Mouse (Mus musculus) limb, embryonic 12.5 days (tissue): ENCODE data around the gene Slc12a5. TPM values are rescaled to one million over a fixed set of nuclear protein-coding genes. Genes with fewer than 3 reads are reported as not detected.

Experiments
- ATAC-seq: fragments of 200-750 bp; cut with Nextera tagmentation; 2 replicates; pipeline ENCODE4 v1.8.0; 2017; ENCODE audit warnings: low read depth, moderate TSS enrichment; ENCODE audit not compliant: insufficient number of reproducible peaks, insufficient read depth, low FRiP score, low TSS enrichment
- H3K27ac ChIP-seq: fragments of 300-500 bp; sonication (generic); 2 replicates; pipeline ENCODE4 v1.5.1; 2016; ENCODE audit warnings: mild to moderate bottlenecking, moderate library complexity
- H3K27me3 ChIP-seq: fragments of 300-500 bp; sonication (generic); 2 replicates; pipeline ENCODE4 v1.6.1; 2016; ENCODE audit warnings: mild to moderate bottlenecking, moderate library complexity
- H3K36me3 ChIP-seq: fragments of 300-500 bp; sonication (generic); 2 replicates; pipeline ENCODE4 v1.6.1; 2016; ENCODE audit warnings: mild to moderate bottlenecking, moderate library complexity
- H3K4me1 ChIP-seq: fragments of 300-500 bp; sonication (generic); replicated peaks from 2 replicates; pipeline ENCODE4 v1.6.1; 2016
- H3K4me2 ChIP-seq: fragments of 300-500 bp; sonication (generic); 2 replicates; pipeline ENCODE4 v1.6.1; 2016; ENCODE audit warnings: mild to moderate bottlenecking, moderate library complexity
- H3K4me3 ChIP-seq: fragments of 300-500 bp; sonication (generic); replicated peaks from 2 replicates; pipeline ENCODE4 v1.5.1; 2016; ENCODE audit warnings: mild to moderate bottlenecking
- H3K9ac ChIP-seq: fragments of 300-500 bp; sonication (generic); replicated peaks from 2 replicates; pipeline ENCODE4 v1.6.1; 2016; ENCODE audit warnings: mild to moderate bottlenecking, moderate library complexity
- H3K9me3 ChIP-seq: fragments of 300-500 bp; sonication (generic); 2 replicates; pipeline ENCODE4 v1.6.1; 2016; ENCODE audit warnings: mild to moderate bottlenecking, moderate library complexity
- WGBS: fragments of 180-500 bp; shearing (Covaris S2); methylation state at CpG from one replicate; pipeline ENCODE4 v1.1.7; 2016; 5-methylcytosine and 5-hydroxymethylcytosine counted together
- polyA plus RNA-seq: library from polyadenylated mRNA; unstranded; fragments of >200 nt; fragmentation: Nextera tagmentation; extraction: Ambion mirVana; gene quantifications from 2 replicates; pipeline ENCODE4 v1.2.1, GENCODE M21; 2016

The Slc12a5 gene
- 1.5 and 1.6 TPM in 2 replicates for polyA plus RNA-seq

- peak; percentile 80; the same call in 1 of the 2 replicates for ATAC-seq
- peak within 1 kb of the TSS; percentile 71 for H3K4me2 ChIP-seq
- 1% methylated on average over 38 of the region's 54 CpGs for WGBS
- peak within 1 kb of the TSS; percentile 64 for H3K4me3 ChIP-seq
- no peaks in the 10 kb centered on the region for H3K9me3 ChIP-seq
- peak within 1 kb of the TSS; percentile 63 for H3K9ac ChIP-seq
- no peaks in the 10 kb centered on the region; the same call in 1 of the 2 replicates for H3K4me1 ChIP-seq
- H3K27me3 ChIP-seq = peaks cover 57% of the 10 kb centered on the region
- H3K36me3 ChIP-seq = no peaks in the 10 kb centered on the region
- no peak within 1 kb of the TSS for H3K27ac ChIP-seq
These were observed at the start of gene Slc12a5 for GRCm38 (mm10) chr2:164960716-164961441. TSS of gene Slc12a5 (plus strand) at chr2:164960802.

DNA sequence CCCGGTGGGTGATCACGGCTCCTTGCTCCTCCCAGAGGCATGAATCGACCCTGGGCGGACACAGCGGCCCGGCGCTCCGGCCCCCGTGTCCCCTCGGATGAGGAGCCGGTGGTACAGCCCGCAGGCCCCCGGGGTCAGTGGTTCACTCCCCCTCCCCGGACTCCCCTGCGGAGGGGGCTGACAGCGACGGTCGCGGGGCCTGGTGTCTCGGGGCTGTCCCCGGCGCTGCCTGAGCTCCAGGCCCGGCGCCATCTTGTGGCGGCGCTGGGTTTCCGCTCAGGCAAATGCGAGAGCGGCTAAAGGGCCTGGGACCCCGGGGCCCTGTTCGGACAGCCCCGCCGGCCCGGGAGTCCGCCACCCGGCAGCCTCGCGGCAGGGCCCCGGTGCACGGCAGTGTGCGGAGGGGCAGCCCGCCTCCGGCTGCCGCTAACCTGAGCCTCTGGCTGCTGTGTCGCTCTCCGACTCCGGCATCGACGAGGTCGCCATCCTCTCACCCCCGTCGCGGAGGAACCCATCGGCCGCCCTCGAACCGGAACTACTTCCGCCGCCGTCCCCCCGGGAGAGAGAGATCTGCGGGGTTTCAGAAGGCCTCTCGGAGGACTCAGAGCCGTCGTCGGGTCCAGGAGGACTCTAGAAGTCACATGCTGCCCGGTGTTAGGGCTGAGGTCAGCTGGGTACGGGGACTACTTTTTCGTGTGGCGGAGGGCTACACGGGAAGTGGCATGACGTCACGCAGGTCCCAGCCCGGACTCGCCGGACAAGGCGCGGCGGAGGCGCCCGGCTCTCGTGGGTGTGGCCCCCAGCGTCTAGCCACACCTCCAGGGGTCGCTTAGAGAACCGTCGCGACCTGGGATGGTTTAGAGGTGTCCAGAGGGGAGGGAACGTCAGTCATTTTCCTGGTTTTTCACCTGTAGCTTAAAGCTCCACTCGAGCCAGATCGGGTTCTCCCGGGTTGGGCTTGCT is 49.2 kb upstream of the Slc12a5 start, which contains the start of gene Zfp335:
Gene Zfp335, minus strand, starts transcription at position 672 of the 963 bp plus-strand sequence.
- H3K4me2 ChIP-seq = peak within 1 kb of the TSS; percentile 93
- peak; percentile 81 for ATAC-seq
- no peaks in the 10 kb centered on the region for H3K27me3 ChIP-seq
- H3K27ac ChIP-seq = peak within 1 kb of the TSS; percentile 98
- WGBS = under 1% methylated on average over 90 of the region's 91 CpGs
- peaks cover 29% of the 10 kb centered on the region for H3K36me3 ChIP-seq
- peak within 1 kb of the TSS; percentile 82 for H3K4me3 ChIP-seq
- peaks cover 10% of the 10 kb centered on the region for H3K9me3 ChIP-seq
- H3K9ac ChIP-seq = peak within 1 kb of the TSS; percentile 90
- peaks cover 20% of the 10 kb centered on the region for H3K4me1 ChIP-seq

- H3K4me3 ChIP-seq = peak overlapping the region; percentile 82
- no peaks in the 10 kb centered on the region for H3K27me3 ChIP-seq
- H3K27ac ChIP-seq = peak overlapping the region; percentile 98
- H3K4me1 ChIP-seq = peaks cover 25% of the 10 kb centered on the region
- 0 out of 2 replicates have a peak, but pooled peaks have one; percentile 11 for ATAC-seq
- H3K36me3 ChIP-seq = peaks cover 22% of the 10 kb centered on the region
- peak overlapping the region; percentile 90 for H3K9ac ChIP-seq
- peak overlapping the region; percentile 93 for H3K4me2 ChIP-seq
- H3K9me3 ChIP-seq = 0 out of 2 replicates have a peak, but pooled peaks cover 4% of the 10 kb centered on the region
- 19% methylated on average over 12 of the region's 12 CpGs for WGBS
These were observed 48.5 kb upstream of the Slc12a5 start for GRCm38 (mm10) chr2:164912151-164912550.

GRCm38 (mm10) chr2:164912749-164913427 is 47.7 kb upstream of the Slc12a5 start:
- H3K4me3 ChIP-seq = no peak overlapping the region
- no peaks in the 10 kb centered on the region for H3K27me3 ChIP-seq
- peaks cover 14% of the 10 kb centered on the region for H3K36me3 ChIP-seq
- peaks cover 33% of the 10 kb centered on the region for H3K4me1 ChIP-seq
- no peak overlapping the region for H3K9ac ChIP-seq
- H3K27ac ChIP-seq = no peak overlapping the region
- WGBS = 91% methylated on average over 8 of the region's 9 CpGs
- no peak for ATAC-seq
- H3K9me3 ChIP-seq = no peaks in the 10 kb centered on the region
- peak overlapping the region; percentile 93; the same call in 1 of the 2 replicates for H3K4me2 ChIP-seq

DNA sequence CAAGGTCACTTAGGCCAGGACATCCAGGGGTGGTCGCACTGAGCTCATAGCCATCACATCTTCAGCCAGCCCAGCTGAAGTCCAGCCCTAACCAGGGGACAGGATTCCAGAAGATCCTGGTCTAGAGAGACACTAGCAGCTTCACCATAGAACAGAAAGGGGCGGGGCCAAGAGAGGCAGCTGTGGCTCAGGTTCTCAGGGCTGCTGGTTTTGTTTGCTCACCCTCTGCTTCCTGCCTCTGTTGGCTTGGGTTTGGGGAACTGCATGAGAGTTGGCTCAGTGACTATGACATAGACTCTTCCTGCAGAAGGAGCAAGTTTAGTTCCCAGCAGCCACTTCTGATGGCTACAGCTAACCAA is 47.2 kb upstream of the Slc12a5 start:
- Histone ChIP-seq H3K4me3 (no peak overlapping the region), H3K27ac (no peak overlapping the region), H3K36me3 (peaks cover 9% of the 10 kb centered on the region), H3K9me3 (no peaks in the 10 kb centered on the region), H3K4me1 (peaks cover 37% of the 10 kb centered on the region), H3K9ac (no peak overlapping the region; the same call in 1 of the 2 replicates), H3K27me3 (no peaks in the 10 kb centered on the region), H3K4me2 (no peak overlapping the region)
- no peak for ATAC-seq
- WGBS = 96% methylated on average over 2 of the region's 2 CpGs

GRCm38 (mm10) chr2:164916820-164917219 is 43.8 kb upstream of the Slc12a5 start:
- no peak for ATAC-seq
- Histone ChIP-seq H3K9me3 (no peaks in the 10 kb centered on the region), H3K9ac (no peak overlapping the region), H3K4me3 (no peak overlapping the region), H3K36me3 (peaks cover 9% of the 10 kb centered on the region; the same call in 1 of the 2 replicates), H3K4me1 (peaks cover 30% of the 10 kb centered on the region), H3K4me2 (no peak overlapping the region), H3K27ac (no peak overlapping the region), H3K27me3 (no peaks in the 10 kb centered on the region)
- WGBS = 69% methylated on average over 5 of the region's 5 CpGs

GRCm38 (mm10) chr2:164917371-164917770 is 43.2 kb upstream of the Slc12a5 start:
- ATAC-seq = no peak
- Histone ChIP-seq H3K9me3 (no peaks in the 10 kb centered on the region), H3K36me3 (peaks cover 9% of the 10 kb centered on the region; the same call in 1 of the 2 replicates), H3K4me1 (peaks cover 25% of the 10 kb centered on the region), H3K9ac (no peak overlapping the region), H3K27me3 (no peaks in the 10 kb centered on the region), H3K4me2 (no peak overlapping the region), H3K27ac (0 out of 2 replicates have a peak overlapping the region, but pooled peaks have one; percentile 3), H3K4me3 (no peak overlapping the region)
- WGBS = 31% methylated on average over 10 of the region's 10 CpGs

GRCm38 (mm10) chr2:164918325-164918724 is 42.3 kb upstream of the Slc12a5 start:
- no peaks in the 10 kb centered on the region for H3K9me3 ChIP-seq
- peaks cover 23% of the 10 kb centered on the region for H3K4me1 ChIP-seq
- H3K9ac ChIP-seq = no peak overlapping the region
- peaks cover 9% of the 10 kb centered on the region; the same call in 1 of the 2 replicates for H3K36me3 ChIP-seq
- no peak overlapping the region for H3K4me2 ChIP-seq
- 65% methylated on average over 5 of the region's 5 CpGs for WGBS
- no peak for ATAC-seq
- H3K27ac ChIP-seq = no peak overlapping the region
- no peak overlapping the region for H3K4me3 ChIP-seq
- H3K27me3 ChIP-seq = no peaks in the 10 kb centered on the region

- no peak overlapping the region for H3K4me2 ChIP-seq
- no peaks in the 10 kb centered on the region for H3K9me3 ChIP-seq
- peaks cover 19% of the 10 kb centered on the region for H3K4me1 ChIP-seq
- ATAC-seq = no peak
- no peak overlapping the region for H3K27ac ChIP-seq
- no peak overlapping the region for H3K9ac ChIP-seq
- no peaks in the 10 kb centered on the region for H3K27me3 ChIP-seq
- 65% methylated on average over 7 of the region's 7 CpGs for WGBS
- peaks cover 9% of the 10 kb centered on the region; the same call in 1 of the 2 replicates for H3K36me3 ChIP-seq
- no peak overlapping the region for H3K4me3 ChIP-seq
These were observed 38.6 kb upstream of the Slc12a5 start for GRCm38 (mm10) chr2:164921984-164922383.

- Histone ChIP-seq H3K4me3 (no peak overlapping the region), H3K9ac (no peak overlapping the region), H3K27me3 (no peaks in the 10 kb centered on the region), H3K9me3 (no peaks in the 10 kb centered on the region), H3K4me2 (no peak overlapping the region), H3K36me3 (peaks cover 9% of the 10 kb centered on the region; the same call in 1 of the 2 replicates), H3K4me1 (peaks cover 6% of the 10 kb centered on the region; the same call in 1 of the 2 replicates), H3K27ac (no peak overlapping the region)
- no peak for ATAC-seq
- 69% methylated on average over 4 of the region's 4 CpGs for WGBS
These were observed 37.3 kb upstream of the Slc12a5 start for GRCm38 (mm10) chr2:164923291-164923690.
